Mouse (Mus musculus): ENCODE data around the gene Olfr322. TPM values are rescaled to one million over a fixed set of nuclear protein-coding genes. Genes with fewer than 3 reads are reported as not detected.

Olfr322 gene
- polyA plus RNA-seq (2015; fragmentation: Nextera tagmentation; extraction: Ambion mirVana) = not detected in 2 replicates

DNA sequence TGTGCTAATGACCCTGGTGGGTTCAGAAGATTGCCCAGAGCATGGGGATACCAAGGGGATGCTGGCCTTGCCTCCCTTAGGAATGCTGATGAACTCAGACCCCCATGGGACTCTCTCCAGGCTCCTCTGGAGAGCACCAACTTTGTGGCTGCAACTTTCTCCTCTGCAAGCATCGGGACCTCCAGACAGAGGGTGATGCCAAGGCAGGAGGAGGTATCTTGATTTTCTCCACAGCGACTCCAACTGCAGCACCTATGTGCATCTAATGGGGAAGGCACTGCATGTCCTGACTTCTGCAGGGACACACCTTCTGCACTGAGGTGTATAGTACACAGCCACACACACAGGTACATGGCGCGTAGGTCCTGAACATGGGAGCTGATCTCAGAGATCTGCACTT, at the start of gene Olfr322:
Gene Olfr322, plus strand, starts transcription at position 187 of the 400 bp plus-strand sequence.
- no peak for ATAC-seq (ENCODE audit: extremely low read depth, insufficient number of reproducible peaks, low FRiP score, low TSS enrichment)
- H3K36me3 ChIP-seq = no peaks in the 10 kb centered on the region
- H3K4me1 ChIP-seq = no peaks in the 10 kb centered on the region

DNA sequence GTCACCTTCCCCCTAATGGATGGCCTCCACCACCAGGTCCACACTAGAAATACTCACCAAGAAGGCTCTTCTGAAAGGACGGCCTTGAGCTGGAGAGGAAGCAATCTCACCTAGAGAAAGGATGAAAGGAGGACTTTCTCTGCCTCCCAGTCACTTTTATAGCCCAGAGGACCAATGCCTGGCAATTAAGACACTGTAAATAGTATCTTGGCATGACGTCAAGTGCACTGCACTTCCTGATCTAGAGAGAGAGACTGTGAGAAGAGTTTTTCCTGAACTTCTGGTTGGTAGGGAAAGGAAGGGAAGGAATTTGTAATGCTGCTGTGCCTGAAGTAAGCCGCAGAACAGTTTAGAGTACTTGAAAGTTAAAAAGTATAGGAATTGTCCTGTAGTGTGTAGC, 45.2 kb upstream of the Olfr322 start:
- H3K27ac ChIP-seq (replicated peaks) = no peak overlapping the region
- H3K36me3 ChIP-seq = no peaks in the 10 kb centered on the region
- no peak overlapping the region for H3K4me2 ChIP-seq
- no peak overlapping the region for H3K4me3 ChIP-seq
- no peaks in the 10 kb centered on the region for H3K9me3 ChIP-seq
- H3K4me1 ChIP-seq = no peaks in the 10 kb centered on the region
- no peak overlapping the region for H3K9ac ChIP-seq
- ATAC-seq (ENCODE audit: extremely low read depth, insufficient number of reproducible peaks, low FRiP score, low TSS enrichment) = no peak
- 0 out of 2 replicates have a peak, but pooled peaks cover 3% of the 10 kb centered on the region for H3K27me3 ChIP-seq (replicated peaks)
- 62% methylated on average over 3 of the region's 3 CpGs for WGBS

More for the DNA sequence above, at the start of gene Olfr322:
- no peak within 1 kb of the TSS for H3K4me2 ChIP-seq
- no peaks in the 10 kb centered on the region for H3K9me3 ChIP-seq
- no peak within 1 kb of the TSS for H3K27ac ChIP-seq (replicated peaks)
- 83% methylated on average over 4 of the region's 4 CpGs for WGBS
- no peak within 1 kb of the TSS for H3K4me3 ChIP-seq
- no peak within 1 kb of the TSS for H3K9ac ChIP-seq
- no peaks in the 10 kb centered on the region for H3K27me3 ChIP-seq (replicated peaks)

DNA sequence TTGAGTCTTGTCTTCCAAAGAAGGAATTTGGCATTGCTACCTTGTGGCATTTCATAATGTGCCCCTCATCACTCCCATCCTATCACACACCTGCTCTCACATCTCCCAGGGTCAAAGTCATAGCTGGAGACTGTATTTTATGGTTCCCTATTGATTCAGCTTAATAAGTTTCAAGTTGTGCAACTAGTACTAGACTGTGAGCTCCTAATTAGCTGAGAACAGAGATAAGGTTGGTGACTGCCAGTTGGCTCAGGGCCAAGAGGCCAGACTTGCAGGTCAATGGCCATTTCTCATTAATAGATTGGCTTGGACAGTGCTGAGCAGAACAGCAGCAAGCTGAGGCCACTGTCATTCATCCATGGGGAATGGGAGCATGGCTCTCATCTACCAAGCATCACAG, 44.1 kb upstream of the Olfr322 start:
- 0 out of 2 replicates have a peak, but pooled peaks cover 3% of the 10 kb centered on the region for H3K27me3 ChIP-seq (replicated peaks)
- no peaks in the 10 kb centered on the region for H3K9me3 ChIP-seq
- no peak overlapping the region for H3K27ac ChIP-seq (replicated peaks)
- ATAC-seq (ENCODE audit: extremely low read depth, insufficient number of reproducible peaks, low FRiP score, low TSS enrichment) = no peak
- no peak overlapping the region for H3K9ac ChIP-seq
- H3K36me3 ChIP-seq = no peaks in the 10 kb centered on the region
- no peaks in the 10 kb centered on the region for H3K4me1 ChIP-seq
- H3K4me3 ChIP-seq = no peak overlapping the region
- no peak overlapping the region for H3K4me2 ChIP-seq

DNA sequence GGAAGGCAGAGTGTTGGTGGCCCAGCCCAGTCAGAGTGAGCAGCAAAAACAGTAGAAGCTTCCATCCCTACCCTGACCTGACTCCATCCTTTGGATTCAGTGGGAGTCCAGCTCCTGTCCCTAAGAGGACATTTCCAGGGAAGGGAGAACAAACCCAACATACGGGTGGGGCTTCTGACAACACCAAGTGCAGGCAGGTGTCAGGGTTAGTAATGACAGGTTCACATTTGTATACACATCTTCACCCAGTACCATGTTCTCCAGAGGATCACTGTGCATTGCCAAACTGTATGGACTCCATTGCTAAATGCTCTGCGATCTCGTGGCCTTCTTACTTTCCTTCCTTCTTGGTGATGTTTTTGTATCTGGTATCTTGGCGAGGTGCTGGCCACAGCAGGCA, 42.6 kb upstream of the Olfr322 start, which contains the start of gene 2210407C18Rik:
Gene 2210407C18Rik, minus strand, starts transcription at position 101 of the 400 bp plus-strand sequence.
- Histone ChIP-seq H3K4me1 (no peaks in the 10 kb centered on the region), H3K36me3 (no peaks in the 10 kb centered on the region), H3K9ac (no peak within 1 kb of the TSS), H3K9me3 (no peaks in the 10 kb centered on the region), H3K4me2 (no peak within 1 kb of the TSS), H3K27me3 (replicated peaks) (0 out of 2 replicates have a peak, but pooled peaks cover 3% of the 10 kb centered on the region), H3K27ac (replicated peaks) (no peak within 1 kb of the TSS), H3K4me3 (no peak within 1 kb of the TSS)
- 81% methylated on average over 4 of the region's 4 CpGs for WGBS
- ATAC-seq (ENCODE audit: extremely low read depth, insufficient number of reproducible peaks, low FRiP score, low TSS enrichment) = no peak

DNA sequence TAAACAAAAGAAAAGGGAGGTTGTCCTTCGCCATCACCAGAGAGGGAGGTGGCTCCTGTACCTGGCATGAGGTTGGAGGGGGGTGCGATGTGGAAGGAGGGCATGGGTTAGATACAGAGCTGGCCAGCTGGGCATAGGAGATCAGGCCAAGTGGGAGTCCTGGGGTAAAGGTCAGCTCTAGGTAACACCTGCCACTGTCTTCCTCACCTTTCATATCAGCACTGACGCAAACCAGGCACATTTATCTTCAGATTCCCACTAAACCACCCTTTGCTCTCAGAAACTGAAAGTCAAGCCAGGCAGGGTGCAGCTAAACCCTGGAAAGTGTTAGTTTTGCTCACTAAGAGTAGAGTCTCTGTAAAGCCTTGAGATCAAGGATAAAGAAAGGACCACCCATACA, 40.2 kb upstream of the Olfr322 start:
- Histone ChIP-seq H3K36me3 (no peaks in the 10 kb centered on the region), H3K9me3 (no peaks in the 10 kb centered on the region), H3K4me2 (no peak overlapping the region), H3K9ac (no peak overlapping the region), H3K27ac (replicated peaks) (no peak overlapping the region), H3K4me1 (no peaks in the 10 kb centered on the region), H3K27me3 (replicated peaks) (no peaks in the 10 kb centered on the region), H3K4me3 (no peak overlapping the region)
- WGBS = 33% methylated on average over 3 of the region's 3 CpGs
- ATAC-seq (ENCODE audit: extremely low read depth, insufficient number of reproducible peaks, low FRiP score, low TSS enrichment) = no peak

DNA sequence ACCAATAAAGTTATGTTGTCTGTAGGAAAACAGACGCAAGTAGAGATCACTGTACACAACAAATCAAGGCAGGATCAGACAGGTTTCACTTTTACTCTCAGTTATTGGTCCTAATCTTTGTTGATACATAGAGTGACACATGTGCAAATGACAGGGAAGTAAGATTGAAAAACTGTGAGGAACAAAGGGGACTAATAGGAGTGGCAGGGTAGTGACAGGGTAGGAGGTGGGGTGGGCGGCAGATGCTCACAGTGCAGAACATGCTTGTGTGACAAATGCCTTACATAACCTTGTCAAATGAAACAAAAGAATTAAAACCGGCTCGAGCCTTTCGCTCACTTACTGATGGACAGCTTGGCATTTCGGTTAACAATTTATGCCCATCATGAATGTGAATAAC, 39.8 kb upstream of the Olfr322 start:
- Histone ChIP-seq H3K4me1 (no peaks in the 10 kb centered on the region), H3K9ac (no peak overlapping the region), H3K36me3 (no peaks in the 10 kb centered on the region), H3K4me3 (no peak overlapping the region), H3K27me3 (replicated peaks) (no peaks in the 10 kb centered on the region), H3K4me2 (no peak overlapping the region), H3K27ac (replicated peaks) (no peak overlapping the region), H3K9me3 (no peaks in the 10 kb centered on the region)
- no peak for ATAC-seq (ENCODE audit: extremely low read depth, insufficient number of reproducible peaks, low FRiP score, low TSS enrichment)
- 64% methylated on average over 6 of the region's 6 CpGs for WGBS

DNA sequence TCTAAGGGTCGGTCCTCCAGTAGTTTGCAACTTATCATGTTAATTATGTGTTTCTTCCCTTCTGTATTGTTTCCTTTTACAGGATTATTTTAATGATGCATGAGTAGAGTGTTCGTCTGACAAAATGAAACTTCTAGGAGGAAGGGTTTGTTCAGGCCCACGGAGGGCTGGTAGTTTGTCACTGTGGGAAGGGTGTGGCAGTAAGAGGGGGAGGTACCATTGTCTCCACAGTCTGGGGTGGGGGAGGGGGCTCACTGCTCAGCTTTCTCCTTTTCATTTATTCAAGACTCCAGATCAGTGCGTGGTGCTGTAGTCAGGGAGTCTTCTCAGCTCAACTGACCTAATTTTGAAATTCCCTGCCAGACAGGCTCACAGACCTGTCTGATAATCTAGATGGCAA, 32.4 kb upstream of the Olfr322 start:
- Histone ChIP-seq H3K4me3 (no peak overlapping the region), H3K4me1 (no peaks in the 10 kb centered on the region), H3K27me3 (replicated peaks) (no peaks in the 10 kb centered on the region), H3K27ac (replicated peaks) (no peak overlapping the region), H3K9me3 (no peaks in the 10 kb centered on the region), H3K36me3 (no peaks in the 10 kb centered on the region), H3K4me2 (no peak overlapping the region), H3K9ac (no peak overlapping the region)
- no peak for ATAC-seq (ENCODE audit: extremely low read depth, insufficient number of reproducible peaks, low FRiP score, low TSS enrichment)
- 63% methylated on average over 4 of the region's 4 CpGs for WGBS

DNA sequence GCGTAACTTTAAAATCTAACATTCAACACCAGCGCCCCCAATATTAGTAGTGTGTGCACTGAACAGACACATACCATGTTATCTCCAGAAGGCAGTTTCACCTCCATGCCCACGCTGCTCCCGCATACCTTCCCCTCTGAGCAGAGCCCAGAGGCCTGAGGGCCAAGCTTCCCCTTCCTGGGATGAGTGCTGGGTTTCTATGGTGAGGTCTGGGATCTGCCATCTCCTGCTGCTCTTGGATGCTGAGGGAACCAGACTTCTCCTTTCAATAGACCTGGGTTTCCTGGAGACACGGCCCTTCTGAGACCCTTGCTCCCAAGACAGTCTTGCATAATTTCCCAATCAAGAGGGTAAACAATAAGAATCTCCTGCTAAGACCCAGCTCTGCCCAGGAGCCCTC, 28.2 kb upstream of the Olfr322 start, which contains the start of gene Olfr323:
Gene Olfr323, minus strand, starts transcription at position 101 of the 400 bp plus-strand sequence.
- Histone ChIP-seq H3K36me3 (no peaks in the 10 kb centered on the region), H3K4me1 (no peaks in the 10 kb centered on the region), H3K27ac (replicated peaks) (no peak within 1 kb of the TSS), H3K27me3 (replicated peaks) (peaks cover 3% of the 10 kb centered on the region; the same call in 1 of the 2 replicates), H3K4me3 (no peak within 1 kb of the TSS), H3K9ac (no peak within 1 kb of the TSS), H3K4me2 (no peak within 1 kb of the TSS), H3K9me3 (no peaks in the 10 kb centered on the region)
- WGBS = 66% methylated on average over 5 of the region's 5 CpGs
- no peak for ATAC-seq (ENCODE audit: extremely low read depth, insufficient number of reproducible peaks, low FRiP score, low TSS enrichment)

DNA sequence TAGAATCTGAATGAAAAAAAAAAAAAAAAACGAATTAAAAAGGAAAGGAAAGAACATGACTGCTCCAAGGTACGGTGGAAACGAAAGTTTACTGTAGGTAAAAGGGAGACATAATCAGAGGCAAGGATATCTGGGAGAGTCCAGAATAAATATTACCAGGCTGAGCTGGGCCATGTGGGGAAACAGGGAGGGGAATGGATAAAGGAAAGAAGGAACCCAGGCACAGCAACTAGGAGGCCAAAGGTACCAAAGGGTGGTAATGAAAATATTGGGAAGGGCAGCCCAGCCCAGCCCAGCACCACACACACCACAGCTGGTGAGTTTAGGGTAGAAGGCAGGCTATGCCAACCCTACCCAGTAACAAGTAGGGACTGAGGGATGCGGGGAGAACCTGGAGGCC, 23.7 kb upstream of the Olfr322 start:
- Histone ChIP-seq H3K9ac (no peak overlapping the region), H3K4me2 (no peak overlapping the region), H3K27ac (replicated peaks) (no peak overlapping the region), H3K4me1 (no peaks in the 10 kb centered on the region), H3K9me3 (no peaks in the 10 kb centered on the region), H3K36me3 (no peaks in the 10 kb centered on the region), H3K27me3 (replicated peaks) (peaks cover 35% of the 10 kb centered on the region), H3K4me3 (no peak overlapping the region)
- WGBS = 55% methylated on average over 4 of the region's 4 CpGs
- no peak for ATAC-seq (ENCODE audit: extremely low read depth, insufficient number of reproducible peaks, low FRiP score, low TSS enrichment)

DNA sequence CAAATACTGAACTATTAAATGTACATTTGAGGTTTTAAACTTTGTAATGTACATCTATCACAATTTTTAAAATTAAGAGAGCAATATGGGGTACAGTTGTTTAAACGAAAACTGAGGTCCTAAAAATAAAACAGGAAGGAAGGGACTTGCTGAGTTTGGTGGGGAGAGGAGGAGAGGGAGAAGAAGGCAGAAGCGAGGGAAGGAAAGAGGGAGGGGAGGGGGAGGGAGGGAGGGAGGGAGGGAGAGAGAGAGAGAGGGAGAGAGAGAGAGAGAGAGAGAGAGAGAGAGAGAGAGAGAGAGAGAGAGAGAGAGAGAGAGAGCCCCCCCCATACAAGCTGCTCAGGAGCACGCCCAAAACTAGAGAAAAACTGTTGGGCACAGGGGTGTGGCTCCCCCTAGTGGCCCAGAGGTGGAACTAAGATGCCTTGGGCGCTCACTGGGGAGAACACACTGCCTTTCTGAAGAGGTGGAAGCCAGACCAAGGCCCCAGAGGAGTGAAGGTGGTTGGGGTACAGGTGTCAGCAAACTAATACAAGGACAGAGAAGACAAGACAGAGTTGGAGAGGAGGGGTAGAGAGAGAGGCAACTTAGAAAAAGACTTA, 22.1 kb upstream of the Olfr322 start:
- H3K36me3 ChIP-seq = no peaks in the 10 kb centered on the region
- H3K9ac ChIP-seq = no peak overlapping the region
- H3K4me3 ChIP-seq = no peak overlapping the region
- ATAC-seq (ENCODE audit: extremely low read depth, insufficient number of reproducible peaks, low FRiP score, low TSS enrichment) = no peak
- H3K4me1 ChIP-seq = peaks cover 12% of the 10 kb centered on the region
- H3K27ac ChIP-seq (replicated peaks) = no peak overlapping the region
- 15% methylated on average over 4 of the region's 4 CpGs for WGBS
- no peak overlapping the region for H3K4me2 ChIP-seq
- H3K9me3 ChIP-seq = no peaks in the 10 kb centered on the region
- H3K27me3 ChIP-seq (replicated peaks) = peaks cover 51% of the 10 kb centered on the region

DNA sequence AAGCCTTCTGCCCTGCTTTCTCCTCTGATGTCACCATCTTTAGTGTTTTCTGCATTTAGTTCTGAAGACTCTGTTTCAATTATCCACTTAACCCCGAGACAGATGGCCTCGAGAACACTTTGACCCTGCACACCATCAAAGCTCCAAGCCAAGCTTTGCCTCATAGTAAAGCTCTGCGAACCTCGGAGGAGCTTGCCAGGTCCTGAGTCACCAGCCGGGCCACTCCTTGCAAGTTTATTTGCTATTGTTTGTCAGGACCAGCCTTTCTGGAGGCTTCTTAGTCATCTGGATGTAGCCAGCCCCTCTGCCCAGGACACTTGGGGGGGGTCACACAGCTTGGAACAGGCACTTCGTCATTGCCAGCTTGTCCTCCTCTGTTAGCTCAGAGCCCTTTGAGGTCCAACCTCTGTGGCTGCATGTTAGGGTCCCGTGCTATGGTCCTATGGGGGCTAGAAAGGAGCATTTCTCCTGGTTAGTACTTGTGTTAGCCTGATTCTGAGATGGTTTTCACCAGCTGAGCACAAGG, 20.3 kb upstream of the Olfr322 start:
- ATAC-seq (ENCODE audit: extremely low read depth, insufficient number of reproducible peaks, low FRiP score, low TSS enrichment) = no peak
- H3K9me3 ChIP-seq = no peaks in the 10 kb centered on the region
- WGBS = 68% methylated on average over 7 of the region's 7 CpGs
- no peak overlapping the region for H3K4me3 ChIP-seq
- H3K27me3 ChIP-seq (replicated peaks) = peaks cover 58% of the 10 kb centered on the region
- H3K4me1 ChIP-seq = peaks cover 12% of the 10 kb centered on the region
- H3K36me3 ChIP-seq = no peaks in the 10 kb centered on the region
- no peak overlapping the region for H3K4me2 ChIP-seq
- H3K27ac ChIP-seq (replicated peaks) = no peak overlapping the region
- no peak overlapping the region for H3K9ac ChIP-seq

DNA sequence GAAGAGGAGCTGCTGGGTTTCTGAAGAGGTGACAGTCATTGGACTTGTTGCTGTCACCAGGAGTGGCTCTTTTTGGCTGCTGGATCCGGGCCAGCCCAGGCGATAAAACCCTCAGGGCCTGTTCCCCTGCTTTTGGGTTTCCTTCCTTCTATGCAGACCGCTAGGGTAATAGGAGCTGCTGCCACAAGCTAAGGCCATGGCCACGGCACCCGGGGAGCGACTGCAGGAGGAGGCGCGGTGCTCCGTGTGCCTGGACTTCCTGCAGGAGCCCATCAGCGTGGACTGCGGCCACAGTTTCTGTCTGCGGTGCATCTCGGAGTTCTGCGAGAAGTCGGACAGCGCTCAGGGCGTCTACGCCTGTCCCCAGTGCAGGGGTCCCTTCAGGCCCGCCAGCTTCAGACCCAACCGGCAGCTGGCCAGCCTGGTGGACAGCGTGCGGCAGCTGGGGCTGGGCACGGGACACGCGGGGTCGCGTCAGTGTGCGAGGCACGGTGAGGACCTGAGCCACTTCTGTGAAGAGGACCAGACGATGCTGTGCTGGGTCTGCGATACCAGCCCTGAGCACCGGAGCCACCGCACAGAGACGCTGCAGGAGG, 18.2 kb upstream of the Olfr322 start, which contains the start of gene Trim58:
Gene Trim58, plus strand, starts transcription at position 194 of the 596 bp plus-strand sequence.
- Histone ChIP-seq H3K9me3 (no peaks in the 10 kb centered on the region), H3K36me3 (no peaks in the 10 kb centered on the region), H3K27ac (replicated peaks) (peak within 1 kb of the TSS; percentile 70), H3K4me3 (peak within 1 kb of the TSS; percentile 53), H3K4me1 (peaks cover 12% of the 10 kb centered on the region), H3K4me2 (peak within 1 kb of the TSS; percentile 86), H3K9ac (peak within 1 kb of the TSS; percentile 71), H3K27me3 (replicated peaks) (peaks cover 56% of the 10 kb centered on the region)
- WGBS = 3% methylated on average over 34 of the region's 34 CpGs
- no peak for ATAC-seq (ENCODE audit: extremely low read depth, insufficient number of reproducible peaks, low FRiP score, low TSS enrichment)
